Mouse (Mus musculus) C2C12 (cell line): ENCODE measurements at regions not wholly inside any gene's neighbourhood (a gene's known extent, or its start where the extent isn't known, plus 50 kb on each side); places are given as distances from the start of the nearest gene placed in this dataset.

Source experiments
- MAX ChIP-seq: IDR thresholded peaks from one replicate; pipeline ENCODE4 v1.6.1; 2011; ENCODE audit warnings: mild to moderate bottlenecking, control low read depth
- USF1 ChIP-seq: IDR thresholded peaks from one replicate; pipeline ENCODE4 v1.6.1; 2011; ENCODE audit warnings: low read depth, mild to moderate bottlenecking, control low read depth, moderate library complexity

GRCm38 (mm10) chr9:85139891-85140290 lies 172.7 kb upstream of the Gm11114 start:
- TF ChIP-seq USF1 (no peak), MAX (no peak)
